Mouse (Mus musculus) olfactory bulb, adult 2 months (tissue): ENCODE data around the gene Thbs1. TPM values are rescaled to one million over a fixed set of nuclear protein-coding genes. Genes with fewer than 3 reads are reported as not detected.

Experiments used
- H3K27ac ChIP-seq: fragments of 200-500 bp; 2 replicates; pipeline ENCODE4 v1.5.1; 2012; ENCODE audit warnings: low read depth, low read length; ENCODE audit not compliant: insufficient read depth
- H3K4me1 ChIP-seq: fragments of 200-500 bp; 2 replicates; pipeline ENCODE4 v1.6.1; 2012; ENCODE audit warnings: low read length; ENCODE audit not compliant: control insufficient read depth, insufficient read depth
- H3K4me3 ChIP-seq: fragments of 200-500 bp; 2 replicates; pipeline ENCODE4 v1.5.1; 2012; ENCODE audit warnings: mild to moderate bottlenecking, low read depth, low read length, moderate library complexity; ENCODE audit not compliant: insufficient read depth
- CTCF ChIP-seq: fragments of 200-500 bp; IDR thresholded peaks from 2 replicates; pipeline ENCODE4 v1.5.1; 2012; ENCODE audit warnings: low read depth, mild to moderate bottlenecking, low read length, moderate library complexity; ENCODE audit not compliant: insufficient read depth
- POLR2A ChIP-seq: fragments of 200-500 bp; IDR thresholded peaks from 2 replicates; pipeline ENCODE4 v1.6.1; 2012; ENCODE audit warnings: mild to moderate bottlenecking, low read depth, low read length, moderate library complexity; ENCODE audit not compliant: insufficient read depth
- WGBS: fragments of 180-500 bp; shearing (Covaris S2); methylation state at CpG from one replicate; pipeline ENCODE4 v1.1.7; 2018; 5-methylcytosine and 5-hydroxymethylcytosine counted together
- polyA plus RNA-seq: library from polyadenylated mRNA; stranded (reverse); fragments of >200 nt; gene quantifications from 2 replicates; pipeline ENCODE4 v1.2.4, GENCODE M21; 2012; ENCODE audit warnings: low replicate concordance; ENCODE audit not compliant: missing spikeins, insufficient read depth, insufficient read length

The Thbs1 gene
- polyA plus RNA-seq, 1 experiment: not detected

- no peaks in the 10 kb centered on the region for H3K4me1 ChIP-seq
- 77% methylated on average over 5 of the region's 5 CpGs for WGBS
- no peak overlapping the region for H3K4me3 ChIP-seq
- no peak overlapping the region for H3K27ac ChIP-seq
- no peak for TF ChIP-seq POLR2A
- no peak for TF ChIP-seq CTCF
These were observed 30.1 kb upstream of the Thbs1 start for GRCm38 (mm10) chr2:118081581-118081980.

GRCm38 (mm10) chr2:118083652-118084051 lies 28.0 kb upstream of the Thbs1 start:
- TF ChIP-seq POLR2A: no peak
- no peak overlapping the region for H3K4me3 ChIP-seq
- H3K4me1 ChIP-seq: no peaks in the 10 kb centered on the region
- WGBS: 91% methylated on average over 6 of the region's 6 CpGs
- no peak overlapping the region for H3K27ac ChIP-seq

GRCm38 (mm10) chr2:118084693-118085092 lies 27.0 kb upstream of the Thbs1 start:
- H3K27ac ChIP-seq: no peak overlapping the region
- 78% methylated on average over 3 of the region's 3 CpGs for WGBS
- no peak for TF ChIP-seq POLR2A
- H3K4me1 ChIP-seq: no peaks in the 10 kb centered on the region
- H3K4me3 ChIP-seq: no peak overlapping the region

- Histone ChIP-seq H3K4me3 (no peak overlapping the region), H3K4me1 (no peaks in the 10 kb centered on the region), H3K27ac (no peak overlapping the region)
- no peak for TF ChIP-seq POLR2A
- no peak for TF ChIP-seq CTCF
- 96% methylated on average over 2 of the region's 2 CpGs for WGBS
These were observed 26.0 kb upstream of the Thbs1 start for GRCm38 (mm10) chr2:118085647-118086046.

GRCm38 (mm10) chr2:118087044-118087726 lies 24.5 kb upstream of the Thbs1 start:
- Histone ChIP-seq H3K4me3 (no peak overlapping the region), H3K4me1 (no peaks in the 10 kb centered on the region), H3K27ac (no peak overlapping the region)
- WGBS: 79% methylated on average over 10 of the region's 10 CpGs
- TF ChIP-seq POLR2A: no peak

GRCm38 (mm10) chr2:118091226-118091625 lies 20.4 kb upstream of the Thbs1 start:
- 91% methylated on average over 5 of the region's 5 CpGs for WGBS
- H3K4me3 ChIP-seq: no peak overlapping the region
- no peak overlapping the region for H3K27ac ChIP-seq
- no peaks in the 10 kb centered on the region for H3K4me1 ChIP-seq
- no peak for TF ChIP-seq CTCF
- no peak for TF ChIP-seq POLR2A

GRCm38 (mm10) chr2:118099104-118099503 lies 12.6 kb upstream of the Thbs1 start:
- Histone ChIP-seq H3K4me1 (no peaks in the 10 kb centered on the region), H3K27ac (no peak overlapping the region), H3K4me3 (no peak overlapping the region)
- no peak for TF ChIP-seq CTCF
- TF ChIP-seq POLR2A: no peak
- 39% methylated on average over 4 of the region's 4 CpGs for WGBS

GRCm38 (mm10) chr2:118102169-118102568 lies 9.5 kb upstream of the Thbs1 start:
- WGBS: 55% methylated on average over 4 of the region's 4 CpGs
- no peak overlapping the region for H3K4me3 ChIP-seq
- TF ChIP-seq POLR2A: no peak
- TF ChIP-seq CTCF: no peak

GRCm38 (mm10) chr2:118110225-118110915 lies 1.3 kb upstream of the Thbs1 start:
- no peak overlapping the region for H3K4me3 ChIP-seq
- no peak for TF ChIP-seq CTCF
- TF ChIP-seq POLR2A: no peak
- H3K27ac ChIP-seq: no peak overlapping the region
- H3K4me1 ChIP-seq: peaks cover 13% of the 10 kb centered on the region
- WGBS: 41% methylated on average over 17 of the region's 17 CpGs

More at GRCm38 (mm10) chr2:118102169-118102568, 9.5 kb upstream of the Thbs1 start:
- no peaks in the 10 kb centered on the region for H3K4me1 ChIP-seq
- H3K27ac ChIP-seq: no peak overlapping the region

- Histone ChIP-seq H3K4me1 (peaks cover 13% of the 10 kb centered on the region), H3K27ac (no peak overlapping the region), H3K4me3 (peak overlapping the region; percentile 44)
- WGBS: under 1% methylated on average over 16 of the region's 16 CpGs
- TF ChIP-seq POLR2A (no peak), CTCF (0 out of 2 replicates have a peak, but pooled peaks have one; percentile 43)
These were observed 574 bp upstream of the Thbs1 start for GRCm38 (mm10) chr2:118111116-118111487.
